Mouse (Mus musculus) yolk sac, embryonic 10.5 days (tissue): ENCODE measurements at regions not wholly inside any gene's neighbourhood (a gene's known extent, or its start where the extent isn't known, plus 50 kb on each side); places are given as distances from the start of the nearest gene placed in this dataset.
"Not testable (repeated sequence)": the region's sequence is repeated elsewhere in the genome, so short reads cannot be mapped to it uniquely, and the experiment has no call there.

ENCODE experiments used
- DNase-seq: peaks from one replicate; pipeline ENCODE4 v3.0.0-alpha.2; 2017; ENCODE audit warnings: low spot score

GRCm38 (mm10) chr1:59403831-59404547, 78.2 kb upstream of the Fzd7 start:
- DNase-seq: no peak

- no peak for DNase-seq
These were observed 76.9 kb upstream of the Fzd7 start for GRCm38 (mm10) chr1:59405370-59405769.

GRCm38 (mm10) chr1:59406741-59407306, 75.4 kb upstream of the Fzd7 start:
- DNase-seq: peak; percentile 61

GRCm38 (mm10) chr1:59409585-59410160, 72.6 kb upstream of the Fzd7 start:
- DNase-seq: peak; percentile 71

- DNase-seq: no peak
These were observed 69.0 kb upstream of the Fzd7 start for GRCm38 (mm10) chr1:59413264-59413663.

- DNase-seq: no peak
These were observed 67.6 kb upstream of the Fzd7 start for GRCm38 (mm10) chr1:59414401-59415210.

GRCm38 (mm10) chr1:59415733-59416312, 66.4 kb upstream of the Fzd7 start:
- DNase-seq: no peak

GRCm38 (mm10) chr1:59417317-59417716, 64.9 kb upstream of the Fzd7 start:
- no peak for DNase-seq

- no peak for DNase-seq
These were observed 64.3 kb upstream of the Fzd7 start for GRCm38 (mm10) chr1:59417962-59418361.

GRCm38 (mm10) chr1:59418748-59419147, 63.5 kb upstream of the Fzd7 start:
- no peak for DNase-seq

- DNase-seq: peak; percentile 50
These were observed 59.0 kb upstream of the Fzd7 start for GRCm38 (mm10) chr1:59422981-59423941.

- DNase-seq: not testable (repeated sequence)
These were observed 56.5 kb upstream of the Fzd7 start for GRCm38 (mm10) chr1:59425771-59426170.

- no peak for DNase-seq
These were observed 55.6 kb upstream of the Fzd7 start for GRCm38 (mm10) chr1:59426346-59427203.

GRCm38 (mm10) chr1:59427204-59427557, 55.0 kb upstream of the Fzd7 start:
- DNase-seq: no peak

GRCm38 (mm10) chr1:59429289-59429688, 52.9 kb upstream of the Fzd7 start:
- DNase-seq: no peak

GRCm38 (mm10) chr1:59430234-59430633, 52.0 kb upstream of the Fzd7 start:
- no peak for DNase-seq

GRCm38 (mm10) chr1:59430886-59431486, 51.2 kb upstream of the Fzd7 start:
- no peak for DNase-seq
